Mouse (Mus musculus): ENCODE measurements around the gene 4930503E14Rik. TPM values are rescaled to one million over a fixed set of nuclear protein-coding genes. Genes with fewer than 3 reads are reported as not detected.
"Not testable (repeated sequence)": the region's sequence is repeated elsewhere in the genome, so short reads cannot be mapped to it uniquely, and the experiment has no call there.

4930503E14Rik gene
- polyA plus RNA-seq (2014; fragmentation: Nextera tagmentation; extraction: Ambion mirVana) = not detected in 2 replicates

- not testable (repeated sequence) for H3K27me3 ChIP-seq (ENCODE audit: control insufficient read depth, insufficient read depth, low read length); H3K4me2 ChIP-seq (replicated peaks; ENCODE audit: low read depth, low read length); H3K27ac ChIP-seq (ENCODE audit: low read depth, low read length); DNase-seq (ENCODE audit: low spot score); H3K9me3 ChIP-seq (ENCODE audit: control insufficient read depth, low read length); H3K9ac ChIP-seq (ENCODE audit: low read depth, low read length); H3K4me1 ChIP-seq (replicated peaks; ENCODE audit: control insufficient read depth, insufficient read depth, low read length); H3K4me3 ChIP-seq (ENCODE audit: low read depth, low read length); H3K36me3 ChIP-seq (ENCODE audit: control insufficient read depth, insufficient read depth, low read length); ATAC-seq (ENCODE audit: low FRiP score)
- 86% methylated on average over 3 of the region's 3 CpGs for WGBS
These were observed at the start of gene 4930503E14Rik for GRCm38 (mm10) chr14:44213154-44213553. Gene 4930503E14Rik, minus strand, starts transcription at chr14:44213254.

GRCm38 (mm10) chr14:44248039-44248438 is 35.0 kb upstream of the 4930503E14Rik start:
- WGBS = 90% methylated on average over 16 of the region's 16 CpGs
- H3K9me3 ChIP-seq (ENCODE audit: control insufficient read depth, low read length) = no peaks in the 10 kb centered on the region
- no peaks in the 10 kb centered on the region for H3K27me3 ChIP-seq (ENCODE audit: control insufficient read depth, insufficient read depth, low read length)
- H3K36me3 ChIP-seq (ENCODE audit: control insufficient read depth, insufficient read depth, low read length) = no peaks in the 10 kb centered on the region
- H3K4me2 ChIP-seq (replicated peaks; ENCODE audit: low read depth, low read length) = no peak overlapping the region
- no peak overlapping the region for H3K4me3 ChIP-seq (ENCODE audit: low read depth, low read length)
- ATAC-seq (ENCODE audit: low FRiP score) (no peak), DNase-seq (ENCODE audit: low spot score) (no peak)
- H3K27ac ChIP-seq (ENCODE audit: low read depth, low read length) = no peak overlapping the region
- H3K9ac ChIP-seq (ENCODE audit: low read depth, low read length) = no peak overlapping the region
- H3K4me1 ChIP-seq (replicated peaks; ENCODE audit: control insufficient read depth, insufficient read depth, low read length) = no peaks in the 10 kb centered on the region

- WGBS = 100% methylated on average over 1 of the region's 3 CpGs
- H3K4me3 ChIP-seq (ENCODE audit: low read depth, low read length); H3K27ac ChIP-seq (ENCODE audit: low read depth, low read length); DNase-seq (ENCODE audit: low spot score); H3K9ac ChIP-seq (ENCODE audit: low read depth, low read length); H3K4me1 ChIP-seq (replicated peaks; ENCODE audit: control insufficient read depth, insufficient read depth, low read length); H3K4me2 ChIP-seq (replicated peaks; ENCODE audit: low read depth, low read length); H3K9me3 ChIP-seq (ENCODE audit: control insufficient read depth, low read length); ATAC-seq (ENCODE audit: low FRiP score); H3K27me3 ChIP-seq (ENCODE audit: control insufficient read depth, insufficient read depth, low read length); H3K36me3 ChIP-seq (ENCODE audit: control insufficient read depth, insufficient read depth, low read length): not testable (repeated sequence)
These were observed 15.7 kb downstream of the 4930503E14Rik start, which contains the start of gene Gm8212 for GRCm38 (mm10) chr14:44197361-44197760. Gene Gm8212, plus strand, starts transcription at chr14:44197661.

GRCm38 (mm10) chr14:44123551-44123950 is 89.5 kb downstream of the 4930503E14Rik start, which contains the start of gene Gm3327:
Gene Gm3327, plus strand, starts transcription at chr14:44123851.
- 85% methylated on average over 3 of the region's 4 CpGs for WGBS
- DNase-seq (ENCODE audit: low spot score); H3K9ac ChIP-seq (ENCODE audit: low read depth, low read length); H3K4me2 ChIP-seq (replicated peaks; ENCODE audit: low read depth, low read length); H3K4me1 ChIP-seq (replicated peaks; ENCODE audit: control insufficient read depth, insufficient read depth, low read length); H3K4me3 ChIP-seq (ENCODE audit: low read depth, low read length); ATAC-seq (ENCODE audit: low FRiP score); H3K36me3 ChIP-seq (ENCODE audit: control insufficient read depth, insufficient read depth, low read length); H3K27me3 ChIP-seq (ENCODE audit: control insufficient read depth, insufficient read depth, low read length); H3K27ac ChIP-seq (ENCODE audit: low read depth, low read length); H3K9me3 ChIP-seq (ENCODE audit: control insufficient read depth, low read length): not testable (repeated sequence)

Other genes starting within 250 kb of the 4930503E14Rik start
- not detected in 2 replicates for gene Ang6, start 211.0 kb downstream of the 4930503E14Rik start, polyA plus RNA-seq (2014; fragmentation: Nextera tagmentation; extraction: Ambion mirVana)
- not detected in 2 replicates for gene Ear2, start 110.6 kb downstream of the 4930503E14Rik start, polyA plus RNA-seq (2014; fragmentation: Nextera tagmentation; extraction: Ambion mirVana)
- not detected in 2 replicates for gene Gm3327, start 89.4 kb downstream of the 4930503E14Rik start, polyA plus RNA-seq (2014; fragmentation: Nextera tagmentation; extraction: Ambion mirVana)
- not detected in 2 replicates for gene Gm8212, start 15.6 kb downstream of the 4930503E14Rik start, polyA plus RNA-seq (2014; fragmentation: Nextera tagmentation; extraction: Ambion mirVana)
- not detected in 2 replicates for gene Gm8220, start 72.3 kb upstream of the 4930503E14Rik start, polyA plus RNA-seq (2014; fragmentation: Nextera tagmentation; extraction: Ambion mirVana)
- gene Gm5930, start 125.3 kb upstream of the 4930503E14Rik start, polyA plus RNA-seq (2014; fragmentation: Nextera tagmentation; extraction: Ambion mirVana) = not detected in 2 replicates
- gene Gm8229, start 152.1 kb upstream of the 4930503E14Rik start, polyA plus RNA-seq (2014; fragmentation: Nextera tagmentation; extraction: Ambion mirVana) = not detected in 2 replicates
- gene Gm3371, start 197.4 kb upstream of the 4930503E14Rik start, polyA plus RNA-seq (2014; fragmentation: Nextera tagmentation; extraction: Ambion mirVana) = not detected in 2 replicates
- not detected in 2 replicates for gene Gm8232, start 220.4 kb upstream of the 4930503E14Rik start, polyA plus RNA-seq (2014; fragmentation: Nextera tagmentation; extraction: Ambion mirVana)

Measured in hindbrain, embryonic 11.5 days (tissue).